Mouse (Mus musculus) testis, adult 2 months (tissue): Measurements from ENCODE around the gene Dcst2.

Experiments used
- CTCF ChIP-seq: fragments of 200-500 bp; IDR thresholded peaks from 2 replicates; pipeline ENCODE4 v1.5.1; 2012; ENCODE audit warnings: low read depth, mild to moderate bottlenecking, inconsistent platforms, low read length, moderate library complexity; ENCODE audit not compliant: control insufficient read depth, insufficient read depth, insufficient replicate concordance
- POLR2A ChIP-seq: fragments of 200-500 bp; IDR thresholded peaks from 2 replicates; pipeline ENCODE4 v1.6.1; 2012; ENCODE audit warnings: low read depth, mild to moderate bottlenecking, inconsistent platforms, low read length, moderate library complexity; ENCODE audit not compliant: control insufficient read depth

DNA sequence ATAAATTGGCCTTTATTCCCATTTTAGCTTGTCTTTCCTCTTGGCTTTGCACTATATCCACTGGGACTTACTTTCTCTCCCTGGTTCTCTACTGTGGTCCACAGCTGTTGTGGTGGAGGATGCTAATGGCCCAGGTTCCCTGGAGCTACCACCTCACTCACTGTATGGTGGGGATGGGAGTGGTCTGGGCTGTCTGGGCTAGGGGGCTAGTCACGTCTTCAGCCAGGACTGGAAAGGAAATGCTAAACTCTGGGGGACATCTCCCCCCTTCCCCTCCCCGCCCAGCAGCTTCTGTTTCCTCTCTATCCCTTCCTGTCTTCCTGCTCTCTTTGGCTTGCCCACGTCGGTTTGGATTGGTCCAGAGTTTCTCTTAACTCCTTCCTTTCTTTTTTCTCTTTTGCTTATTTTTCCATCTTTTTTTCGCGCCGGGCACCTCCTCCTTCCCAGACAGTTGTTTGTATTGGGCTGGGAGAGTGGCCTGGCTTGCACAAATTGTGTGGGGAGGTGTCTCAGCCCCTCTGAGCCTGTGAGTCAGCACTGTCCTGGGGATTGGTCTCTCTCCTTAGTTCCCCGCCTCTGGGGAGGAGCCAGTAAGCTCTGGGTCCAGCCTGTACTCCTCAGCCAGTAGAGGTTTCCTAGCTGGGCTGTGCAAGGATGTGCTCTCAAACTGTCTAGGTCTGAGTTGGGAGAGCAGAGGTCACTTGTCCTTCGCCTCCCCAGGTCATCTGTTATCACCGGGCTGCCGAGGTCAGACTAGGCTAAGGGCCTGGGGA, 59.4 kb downstream of the Dcst2 start:
- TF ChIP-seq POLR2A (peak; percentile 56), CTCF (no peak)
